Mouse (Mus musculus): Measurements from ENCODE around the gene Nprl3.

GRCm38 (mm10) chr11:32298532-32298918 is 31.0 kb upstream of the Nprl3 start:
- TF ChIP-seq GATA1 (IDR thresholded peaks at IDR 0.05; ENCODE audit: borderline replicate concordance, low read length) (no peak), CTCF (IDR thresholded peaks at IDR 0.05; ENCODE audit: low read depth, low read length) (no peak), GATA2 (IDR thresholded peaks at IDR 0.05; ENCODE audit: borderline replicate concordance, low read depth, low read length) (no peak), TAL1 (conservative IDR thresholded peaks at IDR 0.05; ENCODE audit: low read depth, low read length) (no peak), POLR2AphosphoS5 (IDR thresholded peaks at IDR 0.05; ENCODE audit: insufficient replicate concordance, low read depth, low read length) (no peak)

All from G1E (cell line).